Mouse (Mus musculus): Measurements from ENCODE around the gene Blmh.

- TF ChIP-seq POLR2A (IDR thresholded peaks at IDR 0.05; ENCODE audit: low read depth, low read length) = no peak
- TF ChIP-seq CTCF (IDR thresholded peaks at IDR 0.05; ENCODE audit: borderline replicate concordance, insufficient read depth, low read length) = no peak
Observed at GRCm38 (mm10) chr11:76970328-76970727, 45.7 kb downstream of the Blmh start.

All from embryonic fibroblast, embryonic 13.5 days (primary cell).